Mouse (Mus musculus): Measurements from ENCODE around the gene Sorcs2.

GRCm38 (mm10) chr5:36323526-36323925 lies 74.4 kb downstream of the Sorcs2 start:
- TF ChIP-seq CTCF (IDR thresholded peaks at IDR 0.05; ENCODE audit: low read depth) (peak; percentile 91), EP300 (optimal IDR thresholded peaks at IDR 0.05) (no peak)

All from stomach, postnatal 0 days (tissue).